Mouse (Mus musculus) olfactory bulb, adult 2 months (tissue): ENCODE measurements around the gene Lactb.

Source experiments
- CTCF ChIP-seq: fragments of 200-500 bp; IDR thresholded peaks from 2 replicates; pipeline ENCODE4 v1.5.1; 2012; ENCODE audit warnings: low read depth, mild to moderate bottlenecking, low read length, moderate library complexity; ENCODE audit not compliant: insufficient read depth
- POLR2A ChIP-seq: fragments of 200-500 bp; IDR thresholded peaks from 2 replicates; pipeline ENCODE4 v1.6.1; 2012; ENCODE audit warnings: mild to moderate bottlenecking, low read depth, low read length, moderate library complexity; ENCODE audit not compliant: insufficient read depth

DNA sequence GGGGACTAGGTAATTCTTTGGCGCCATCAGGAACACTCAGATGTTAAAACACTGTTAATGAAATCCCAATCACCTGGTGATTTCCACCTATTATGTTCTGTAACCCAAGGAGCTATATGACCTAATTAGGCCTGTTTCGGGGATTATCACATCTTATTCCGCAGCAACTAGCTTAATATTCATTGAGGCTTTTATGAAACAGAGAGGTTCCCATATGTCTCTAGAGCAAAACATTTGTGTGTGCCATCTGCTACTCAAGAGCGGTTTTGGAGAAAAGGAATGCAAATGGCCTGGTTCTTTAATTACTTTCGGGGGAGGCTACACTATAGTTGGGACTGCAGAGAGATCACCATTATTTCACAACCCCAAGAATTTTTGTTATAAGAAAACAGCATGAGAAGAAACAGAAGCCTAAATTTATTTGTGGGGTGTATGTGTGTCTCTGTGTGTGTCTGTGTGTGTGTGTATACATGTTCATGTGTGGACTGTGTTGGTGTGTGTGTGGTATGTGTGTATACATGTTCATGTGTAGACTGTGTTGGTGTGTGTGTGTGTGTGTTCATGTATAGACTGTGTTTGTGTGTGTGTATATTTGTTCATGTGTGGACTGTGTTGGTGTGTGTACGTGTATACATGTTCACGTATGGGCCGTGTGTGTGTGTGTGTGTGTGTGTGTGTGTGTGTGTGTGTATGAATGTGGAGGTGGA is 47.4 kb downstream of the Lactb start:
- TF ChIP-seq POLR2A (no peak), CTCF (no peak)
